Mouse (Mus musculus) liver, adult 2 months (tissue): ENCODE results near the gene 9330161L09Rik.

Experiments
- CTCF ChIP-seq: fragments of 200-500 bp; IDR thresholded peaks from 2 replicates; pipeline ENCODE4 v1.5.1; 2011; ENCODE audit warnings: low read depth, low read length, control low read depth
- POLR2A ChIP-seq: fragments of 200-500 bp; IDR thresholded peaks from 2 replicates; pipeline ENCODE4 v1.6.1; 2011; ENCODE audit warnings: low read length, control low read depth; ENCODE audit not compliant: insufficient read depth; ENCODE audit errors: extremely low read depth

DNA sequence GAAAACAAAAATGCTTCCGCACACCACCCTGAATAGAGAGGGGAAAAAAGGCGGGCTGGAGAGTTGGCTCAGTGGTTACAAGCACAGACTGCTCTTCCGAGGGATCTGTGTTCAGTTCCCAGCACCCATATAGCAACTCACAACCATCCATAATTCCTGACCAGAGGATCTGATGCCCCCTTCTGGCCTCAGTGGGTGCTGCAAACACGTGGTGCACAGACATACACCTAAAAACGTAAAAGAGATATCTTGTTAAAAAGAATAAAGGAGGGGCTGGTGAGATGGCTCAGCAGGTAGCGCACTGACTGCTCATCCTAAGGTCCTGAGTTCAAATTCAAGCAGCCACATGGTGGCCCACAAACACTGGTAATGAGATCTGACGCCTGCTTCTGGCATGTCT, 19.1 kb upstream of the 9330161L09Rik start:
- no peak for TF ChIP-seq CTCF
- no peak for TF ChIP-seq POLR2A
